Mouse (Mus musculus) embryonic fibroblast, embryonic 13.5 days (primary cell): ENCODE results near the gene Atg3. TPM values are rescaled to one million over a fixed set of nuclear protein-coding genes. Genes with fewer than 3 reads are reported as not detected.

Experiments
- H3K27ac ChIP-seq: 2 replicates; pipeline ENCODE4 v1.5.1; 2012; ENCODE audit warnings: low read length, control low read depth, inconsistent platforms; ENCODE audit not compliant: insufficient read depth
- H3K4me1 ChIP-seq: 2 replicates; pipeline ENCODE4 v1.6.1; 2011; ENCODE audit warnings: low read length; ENCODE audit not compliant: control insufficient read depth, insufficient read depth
- H3K4me3 ChIP-seq: 2 replicates; pipeline ENCODE4 v1.5.1; 2011; ENCODE audit warnings: mild to moderate bottlenecking, control low read depth, low read length; ENCODE audit not compliant: insufficient read depth
- CTCF ChIP-seq: IDR thresholded peaks from 2 replicates; pipeline ENCODE4 v1.5.1; 2011; ENCODE audit warnings: mild to moderate bottlenecking, control low read depth, low read length, moderate library complexity, borderline replicate concordance; ENCODE audit not compliant: insufficient read depth
- POLR2A ChIP-seq: IDR thresholded peaks from 2 replicates; pipeline ENCODE4 v1.6.1; 2011; ENCODE audit warnings: low read depth, mild to moderate bottlenecking, control low read depth, low read length, moderate library complexity
- polyA plus RNA-seq: library from polyadenylated mRNA; stranded (reverse); fragments of >200 nt; gene quantifications from 2 replicates; pipeline ENCODE4 v1.2.4, GENCODE M21; 2011; ENCODE audit warnings: low read depth; ENCODE audit not compliant: missing spikeins, insufficient read length

The Atg3 gene
- polyA plus RNA-seq, 1 experiment: 72.5 TPM

- Histone ChIP-seq H3K27ac (no peak overlapping the region), H3K4me1 (no peaks in the 10 kb centered on the region), H3K4me3 (no peak overlapping the region)
- TF ChIP-seq POLR2A: no peak
Observed at GRCm38 (mm10) chr16:45201395-45201794, 42.8 kb downstream of the Atg3 start.

- no peak overlapping the region for H3K27ac ChIP-seq
- H3K4me1 ChIP-seq: no peaks in the 10 kb centered on the region
- TF ChIP-seq CTCF (no peak), POLR2A (no peak)
- H3K4me3 ChIP-seq: no peak overlapping the region
Observed at GRCm38 (mm10) chr16:45204438-45204837, 45.9 kb downstream of the Atg3 start.

- Histone ChIP-seq H3K4me1 (no peaks in the 10 kb centered on the region), H3K27ac (no peak overlapping the region), H3K4me3 (no peak overlapping the region)
- TF ChIP-seq CTCF (no peak), POLR2A (no peak)
Observed at GRCm38 (mm10) chr16:45204859-45205670, 46.5 kb downstream of the Atg3 start.

GRCm38 (mm10) chr16:45222016-45222415 is 63.4 kb downstream of the Atg3 start:
- no peak overlapping the region for H3K27ac ChIP-seq
- H3K4me3 ChIP-seq: no peak overlapping the region
- TF ChIP-seq CTCF (no peak), POLR2A (no peak)
- H3K4me1 ChIP-seq: no peaks in the 10 kb centered on the region

GRCm38 (mm10) chr16:45222771-45223170 is 64.2 kb downstream of the Atg3 start:
- H3K27ac ChIP-seq: no peak overlapping the region
- H3K4me3 ChIP-seq: no peak overlapping the region
- TF ChIP-seq POLR2A: no peak
- TF ChIP-seq CTCF: no peak

GRCm38 (mm10) chr16:45223648-45224388 is 65.2 kb downstream of the Atg3 start, which contains the start of gene Btla:
TSS of gene Btla (plus strand) at chr16:45224315.
- Histone ChIP-seq H3K27ac (no peak within 1 kb of the TSS), H3K4me1 (no peaks in the 10 kb centered on the region), H3K4me3 (no peak within 1 kb of the TSS)
- TF ChIP-seq POLR2A (no peak), CTCF (no peak)

More at GRCm38 (mm10) chr16:45222771-45223170, 64.2 kb downstream of the Atg3 start:
- no peaks in the 10 kb centered on the region for H3K4me1 ChIP-seq

- Histone ChIP-seq H3K4me3 (no peak overlapping the region), H3K4me1 (no peaks in the 10 kb centered on the region), H3K27ac (no peak overlapping the region)
- TF ChIP-seq POLR2A: no peak
- TF ChIP-seq CTCF: no peak
Observed at GRCm38 (mm10) chr16:45224431-45225008, 65.9 kb downstream of the Atg3 start.

- no peaks in the 10 kb centered on the region for H3K4me1 ChIP-seq
- H3K4me3 ChIP-seq: no peak overlapping the region
Observed at GRCm38 (mm10) chr16:45227002-45227401, 68.4 kb downstream of the Atg3 start.

GRCm38 (mm10) chr16:45231296-45231695 is 72.7 kb downstream of the Atg3 start:
- no peak for TF ChIP-seq CTCF
- no peak for TF ChIP-seq POLR2A
- Histone ChIP-seq H3K4me3 (no peak overlapping the region), H3K27ac (no peak overlapping the region), H3K4me1 (no peaks in the 10 kb centered on the region)

More at GRCm38 (mm10) chr16:45227002-45227401, 68.4 kb downstream of the Atg3 start:
- H3K27ac ChIP-seq: no peak overlapping the region
- TF ChIP-seq POLR2A: no peak
- TF ChIP-seq CTCF: no peak
